Mouse (Mus musculus) CH12.LX (cell line): ENCODE measurements at regions not wholly inside any gene's neighbourhood (a gene's known extent, or its start where the extent isn't known, plus 50 kb on each side); places are given as distances from the start of the nearest gene placed in this dataset.

ENCODE experiments used
- DNase-seq: peaks from one replicate; pipeline ENCODE4 v3.0.0-alpha.2; 2013; ENCODE audit errors: extremely low read depth
- H3K27ac ChIP-seq: 2 replicates; pipeline ENCODE4 v1.5.1; 2012; ENCODE audit warnings: low read depth, mild to moderate bottlenecking, control low read depth, moderate library complexity; ENCODE audit not compliant: insufficient read depth
- H3K27me3 ChIP-seq: replicated peaks from 2 replicates; pipeline ENCODE3; 2012; ENCODE audit warnings: inconsistent platforms
- H3K36me3 ChIP-seq, 2 experiments: replicated peaks in 1 of 2; 2 replicates each; pipeline versions ENCODE3 to v1.6.1; 2012; ENCODE audit warnings: inconsistent platforms in 1 of 2, low read length in 1 of 2, mild to moderate bottlenecking in 1 of 2, mixed read lengths in 1 of 2, moderate library complexity in 1 of 2; ENCODE audit not compliant: control insufficient read depth in 1 of 2, insufficient read depth in 1 of 2
- H3K4me1 ChIP-seq, 2 experiments: 2 replicates each; pipeline ENCODE4 v1.6.1; 2012; ENCODE audit warnings: inconsistent platforms in 1 of 2, moderate library complexity in 1 of 2; ENCODE audit not compliant: insufficient read depth in 2 of 2, control insufficient read depth in 1 of 2
- H3K4me2 ChIP-seq: 2 replicates; pipeline ENCODE4 v1.6.1; 2012; ENCODE audit warnings: low read depth, mild to moderate bottlenecking, control low read depth; ENCODE audit not compliant: poor library complexity, insufficient read depth, severe bottlenecking
- H3K4me3 ChIP-seq, 3 experiments: fragments of 150-350 bp in 1 of 3; sonication (generic) in 1 of 3; replicated peaks in 1 of 3; 2 replicates each; pipeline versions ENCODE3 to v1.5.1; 2011 to 2012; ENCODE audit warnings: low read depth in 2 of 3, low read length in 2 of 3, mild to moderate bottlenecking in 2 of 3, moderate library complexity in 2 of 3, control low read depth in 1 of 3, improper control_type of control experiment in 1 of 3, inconsistent platforms in 1 of 3, mixed read lengths in 1 of 3; ENCODE audit not compliant: poor library complexity in 1 of 3
- H3K79me2 ChIP-seq: replicated peaks from 2 replicates; pipeline ENCODE4 v1.6.1; 2012; ENCODE audit warnings: mild to moderate bottlenecking, moderate library complexity; ENCODE audit not compliant: control insufficient read depth, poor library complexity, insufficient read depth, severe bottlenecking; ENCODE audit errors: extremely low read depth
- H3K9ac ChIP-seq: 2 replicates; pipeline ENCODE4 v1.6.1; 2012; ENCODE audit warnings: low read depth, mild to moderate bottlenecking, control low read depth, moderate library complexity; ENCODE audit not compliant: insufficient read depth
- H3K9me3 ChIP-seq: replicated peaks from 2 replicates; pipeline ENCODE3; 2012; ENCODE audit warnings: low read length, inconsistent platforms, mixed read lengths
- BHLHE40 ChIP-seq: IDR thresholded peaks from 2 replicates; pipeline ENCODE4 v1.6.1; 2011; ENCODE audit warnings: mild to moderate bottlenecking, low read depth, low read length, improper control_type of control experiment
- CHD1 ChIP-seq: IDR thresholded peaks from 2 replicates; pipeline ENCODE4 v1.6.1; 2012; ENCODE audit warnings: low read depth, low read length, improper control_type of control experiment, inconsistent platforms
- E2F4 ChIP-seq: IDR thresholded peaks from 2 replicates; pipeline ENCODE4 v1.6.1; 2011; ENCODE audit warnings: low read depth, low read length, improper control_type of control experiment; ENCODE audit not compliant: insufficient replicate concordance
- ELF1 ChIP-seq: IDR thresholded peaks from 2 replicates; pipeline ENCODE4 v1.6.1; 2014; ENCODE audit warnings: low read depth, mild to moderate bottlenecking, inconsistent platforms, low read length, improper control_type of control experiment
- ETS1 ChIP-seq: conservative IDR thresholded peaks from 2 replicates; pipeline ENCODE4 v1.6.1; 2012; ENCODE audit warnings: low read depth, mild to moderate bottlenecking, inconsistent platforms, low read length, improper control_type of control experiment, moderate library complexity
- GABPA ChIP-seq: IDR thresholded peaks from 2 replicates; pipeline ENCODE4 v1.6.1; 2012; ENCODE audit warnings: low read depth, low read length, improper control_type of control experiment, inconsistent platforms; ENCODE audit not compliant: insufficient replicate concordance
- HCFC1 ChIP-seq: IDR thresholded peaks from 2 replicates; pipeline ENCODE4 v1.6.1; 2012; ENCODE audit warnings: low read depth, mild to moderate bottlenecking, inconsistent platforms, low read length, improper control_type of control experiment
- IRF4 ChIP-seq: IDR thresholded peaks from 2 replicates; pipeline ENCODE4 v1.6.1; 2014; ENCODE audit warnings: low read depth, mild to moderate bottlenecking, inconsistent platforms, low read length, improper control_type of control experiment
- JUN ChIP-seq: IDR thresholded peaks from 2 replicates; pipeline ENCODE4 v1.6.1; 2011; ENCODE audit warnings: low read depth, mild to moderate bottlenecking, low read length, improper control_type of control experiment, moderate library complexity; ENCODE audit not compliant: insufficient read depth
- MEF2A ChIP-seq: IDR thresholded peaks from 2 replicates; pipeline ENCODE4 v1.6.1; 2014; ENCODE audit warnings: low read depth, mild to moderate bottlenecking, inconsistent platforms, low read length, improper control_type of control experiment, borderline replicate concordance
- MYC ChIP-seq: IDR thresholded peaks from 2 replicates; pipeline ENCODE4 v1.6.1; 2011; ENCODE audit warnings: low read depth, mild to moderate bottlenecking, improper control_type of control experiment, low read length
- NELFE ChIP-seq: IDR thresholded peaks from 2 replicates; pipeline ENCODE4 v1.6.1; 2011; ENCODE audit warnings: low read depth, low read length, improper control_type of control experiment
- NRF1 ChIP-seq: IDR thresholded peaks from 2 replicates; pipeline ENCODE4 v1.6.1; 2014; ENCODE audit warnings: low read depth, mild to moderate bottlenecking, inconsistent platforms, low read length, improper control_type of control experiment, moderate library complexity
- POLR2A ChIP-seq: IDR thresholded peaks from 2 replicates; pipeline ENCODE4 v1.6.1; 2011; ENCODE audit warnings: low read depth, mild to moderate bottlenecking, improper control_type of control experiment, low read length
- TCF12 ChIP-seq: IDR thresholded peaks from 2 replicates; pipeline ENCODE4 v1.6.1; 2014; ENCODE audit warnings: low read depth, mild to moderate bottlenecking, inconsistent platforms, low read length, improper control_type of control experiment
- USF1 ChIP-seq: IDR thresholded peaks from 2 replicates; pipeline ENCODE4 v1.6.1; 2014; ENCODE audit warnings: low read depth, mild to moderate bottlenecking, inconsistent platforms, low read length, improper control_type of control experiment
- ZC3H11A ChIP-seq: IDR thresholded peaks from 2 replicates; pipeline ENCODE4 v1.6.1; 2012; ENCODE audit warnings: low read depth, mild to moderate bottlenecking, inconsistent platforms, low read length, improper control_type of control experiment
- ZMIZ1 ChIP-seq: IDR thresholded peaks from 2 replicates; pipeline ENCODE4 v1.6.1; 2012; ENCODE audit warnings: low read depth, mild to moderate bottlenecking, inconsistent platforms, low read length, improper control_type of control experiment
- ZNF384 ChIP-seq: IDR thresholded peaks from 2 replicates; pipeline ENCODE4 v1.6.1; 2012; ENCODE audit warnings: low read depth, low read length, improper control_type of control experiment, inconsistent platforms
- dilution Hi-C: fragments of 300-500 bp; cut with MboI; formaldehyde crosslinking; loops from 2 replicates; pipeline ENCODE4 v1.14.3; 2020; ENCODE audit warnings: low sequenced_read_pairs; ENCODE audit not compliant: extremely low pct_unique_long_range_greater_than_20kb, extremely low pct_ligation_motif_present
- in situ Hi-C: fragments of 300-500 bp; cut with MboI; formaldehyde crosslinking; loops from 3 replicates; pipeline ENCODE4 v1.14.3; 2019; ENCODE audit warnings: low sequenced_read_pairs, low pct_ligation_motif_present, low pct_unique_long_range_greater_than_20kb, mixed read lengths

GRCm38 (mm10) chr5:17271153-17271552, 101.8 kb upstream of the Speer4f2 start:
- in situ Hi-C loops: no loop called here
- Histone ChIP-seq H3K79me2 (no peaks in the 10 kb centered on the region), H3K9me3 (no peaks in the 10 kb centered on the region), H3K27me3 (no peaks in the 10 kb centered on the region), H3K4me3 (no peak overlapping the region), H3K9ac (no peak overlapping the region), H3K27ac (no peak overlapping the region), H3K36me3 (no peaks in the 10 kb centered on the region), H3K4me2 (no peak overlapping the region), H3K4me1 (peaks cover 0 to 16% of the 10 kb centered on the region in 2 experiments; a peak in 2 of 4 replicates)
- TF ChIP-seq NELFE (no peak), ZMIZ1 (no peak), HCFC1 (no peak), NRF1 (no peak), ELF1 (no peak), GABPA (no peak), BHLHE40 (no peak), MEF2A (no peak), CHD1 (no peak), E2F4 (no peak)
- DNase-seq: no peak
- dilution Hi-C loops: no loop called here

GRCm38 (mm10) chr5:17271722-17272479, 101.1 kb upstream of the Speer4f2 start:
- DNase-seq: no peak
- in situ Hi-C loops: no loop called here
- no peak overlapping the region for H3K9ac ChIP-seq
- no peaks in the 10 kb centered on the region for H3K79me2 ChIP-seq
- H3K36me3 ChIP-seq: no peaks in the 10 kb centered on the region
- no peak overlapping the region for H3K4me3 ChIP-seq
- H3K27ac ChIP-seq: no peak overlapping the region
- peaks cover 0 to 16% of the 10 kb centered on the region in 2 experiments; a peak in 2 of 4 replicates for H3K4me1 ChIP-seq
- H3K9me3 ChIP-seq: no peaks in the 10 kb centered on the region
- no peak overlapping the region for H3K4me2 ChIP-seq
- TF ChIP-seq HCFC1: no peak
- TF ChIP-seq POLR2A: no peak
- TF ChIP-seq IRF4: no peak
- TF ChIP-seq USF1: no peak
- no peak for TF ChIP-seq TCF12
- no peak for TF ChIP-seq MYC
- no peak for TF ChIP-seq ETS1
- TF ChIP-seq MEF2A: no peak
- no peak for TF ChIP-seq JUN
- no peak for TF ChIP-seq E2F4
- no peak for TF ChIP-seq ZC3H11A
- no peak for TF ChIP-seq ZNF384
- TF ChIP-seq, all 38 proteins: peak for 0
- no peaks in the 10 kb centered on the region for H3K27me3 ChIP-seq
- dilution Hi-C loops: no loop called here
